Mouse (Mus musculus) MEL (cell line): ENCODE measurements at regions not wholly inside any gene's neighbourhood (a gene's known extent, or its start where the extent isn't known, plus 50 kb on each side); places are given as distances from the start of the nearest gene placed in this dataset.

ENCODE experiments used
- DNase-seq: peaks from one replicate; pipeline ENCODE4 v3.0.0; 2011; ENCODE audit warnings: low read depth, low spot score
- H3K27ac ChIP-seq: 2 replicates; pipeline ENCODE4 v1.5.1; 2012; ENCODE audit warnings: low read depth, mild to moderate bottlenecking, control low read depth, low read length, moderate library complexity; ENCODE audit not compliant: control insufficient read depth
- H3K27me3 ChIP-seq, 2 experiments: fragments of 150-350 bp in 1 of 2; sonication (generic) in 1 of 2; 2 replicates each; pipeline ENCODE4 v1.6.1; 2012; ENCODE audit warnings: low read length in 2 of 2, mild to moderate bottlenecking in 2 of 2, improper control_type of control experiment in 1 of 2, moderate library complexity in 1 of 2; ENCODE audit not compliant: insufficient read depth in 2 of 2, control insufficient read depth in 1 of 2
- H3K36me3 ChIP-seq, 2 experiments: 2 replicates each; pipeline ENCODE4 v1.6.1; 2012 to 2014; ENCODE audit warnings: low read length in 2 of 2, improper control_type of control experiment in 1 of 2, inconsistent platforms in 1 of 2, mild to moderate bottlenecking in 1 of 2; ENCODE audit not compliant: insufficient read depth in 2 of 2, control insufficient read depth in 1 of 2
- H3K4me1 ChIP-seq, 2 experiments: fragments of 150-350 bp in 1 of 2; sonication (generic) in 1 of 2; 2 replicates each; pipeline ENCODE4 v1.6.1; 2012; ENCODE audit warnings: low read length in 2 of 2, improper control_type of control experiment in 1 of 2, mild to moderate bottlenecking in 1 of 2; ENCODE audit not compliant: insufficient read depth in 2 of 2, control insufficient read depth in 1 of 2
- H3K4me3 ChIP-seq, 2 experiments: fragments of 150-350 bp in 1 of 2; sonication (generic) in 1 of 2; 2 replicates each; pipeline ENCODE4 v1.5.1; 2012; ENCODE audit warnings: low read depth in 2 of 2, low read length in 2 of 2, mild to moderate bottlenecking in 2 of 2, moderate library complexity in 2 of 2, control low read depth in 1 of 2, improper control_type of control experiment in 1 of 2; ENCODE audit not compliant: control insufficient read depth in 1 of 2, insufficient read depth in 1 of 2
- H3K79me2 ChIP-seq: 2 replicates; pipeline ENCODE4 v1.6.1; 2012; ENCODE audit warnings: mild to moderate bottlenecking, low read length, moderate library complexity; ENCODE audit not compliant: control insufficient read depth, poor library complexity, insufficient read depth
- H3K9ac ChIP-seq: 2 replicates; pipeline ENCODE4 v1.6.1; 2012; ENCODE audit warnings: low read depth, mild to moderate bottlenecking, control low read depth, low read length, moderate library complexity; ENCODE audit not compliant: control insufficient read depth, poor library complexity, severe bottlenecking
- H3K9me3 ChIP-seq: fragments of 150-350 bp; sonication (generic); replicated peaks from 2 replicates; pipeline ENCODE4 v1.6.1; 2012; ENCODE audit warnings: mild to moderate bottlenecking, low read length, improper control_type of control experiment, moderate library complexity; ENCODE audit not compliant: insufficient read depth
- BHLHE40 ChIP-seq: IDR thresholded peaks from 2 replicates; pipeline ENCODE4 v1.6.1; 2012; ENCODE audit warnings: low read depth, mild to moderate bottlenecking, inconsistent platforms, low read length, improper control_type of control experiment, borderline replicate concordance
- CHD1 ChIP-seq: IDR thresholded peaks from 2 replicates; pipeline ENCODE4 v1.6.1; 2012; ENCODE audit warnings: low read depth, mild to moderate bottlenecking, inconsistent platforms, low read length, improper control_type of control experiment
- CHD2 ChIP-seq: IDR thresholded peaks from 2 replicates; pipeline ENCODE4 v1.6.1; 2011; ENCODE audit warnings: low read length, improper control_type of control experiment
- CTCF ChIP-seq, 3 experiments: IDR thresholded peaks in 2 of 3; conservative IDR thresholded peaks in 1 of 3; 2 replicates each; pipeline ENCODE4 v1.5.1; 2011 to 2012; ENCODE audit warnings: low read length in 3 of 3, low read depth in 2 of 3, mild to moderate bottlenecking in 2 of 3, improper control_type of control experiment in 1 of 3, inconsistent platforms in 1 of 3, mixed read lengths in 1 of 3, moderate library complexity in 1 of 3; ENCODE audit not compliant: control insufficient read depth in 1 of 3, insufficient read depth in 1 of 3, poor library complexity in 1 of 3, severe bottlenecking in 1 of 3
- EP300 ChIP-seq, 2 experiments: IDR thresholded peaks; 2 replicates each; pipeline ENCODE4 v1.6.1; 2011; ENCODE audit warnings: improper control_type of control experiment in 2 of 2, low read length in 2 of 2, low read depth in 1 of 2, mild to moderate bottlenecking in 1 of 2
- GABPA ChIP-seq: IDR thresholded peaks from 2 replicates; pipeline ENCODE4 v1.6.1; 2012; ENCODE audit warnings: low read depth, mild to moderate bottlenecking, inconsistent platforms, low read length, improper control_type of control experiment, moderate library complexity
- JUND ChIP-seq: IDR thresholded peaks from 2 replicates; pipeline ENCODE4 v1.6.1; 2011; ENCODE audit warnings: low read depth, mild to moderate bottlenecking, improper control_type of control experiment, low read length
- KAT2A ChIP-seq: conservative IDR thresholded peaks from 2 replicates; pipeline ENCODE4 v1.6.1; 2012; ENCODE audit warnings: low read depth, low read length, improper control_type of control experiment, inconsistent platforms
- MAFK ChIP-seq: IDR thresholded peaks from 2 replicates; pipeline ENCODE4 v1.6.1; 2011; ENCODE audit warnings: low read depth, mild to moderate bottlenecking, low read length, improper control_type of control experiment, borderline replicate concordance
- MEF2A ChIP-seq: IDR thresholded peaks from 2 replicates; pipeline ENCODE4 v1.6.1; 2014; ENCODE audit warnings: low read depth, mild to moderate bottlenecking, inconsistent platforms, low read length, improper control_type of control experiment; ENCODE audit not compliant: poor library complexity, insufficient replicate concordance, severe bottlenecking; ENCODE audit errors: extremely low read depth
- MXI1 ChIP-seq: IDR thresholded peaks from 2 replicates; pipeline ENCODE4 v1.6.1; 2011; ENCODE audit warnings: mild to moderate bottlenecking, low read depth, low read length, improper control_type of control experiment
- NELFE ChIP-seq: IDR thresholded peaks from 2 replicates; pipeline ENCODE4 v1.6.1; 2011; ENCODE audit warnings: low read depth, low read length, improper control_type of control experiment
- RAD21 ChIP-seq: IDR thresholded peaks from 2 replicates; pipeline ENCODE4 v1.6.1; 2011; ENCODE audit warnings: mild to moderate bottlenecking, low read depth, low read length, improper control_type of control experiment
- RCOR1 ChIP-seq: IDR thresholded peaks from 2 replicates; pipeline ENCODE4 v1.6.1; 2012; ENCODE audit warnings: low read depth, mild to moderate bottlenecking, inconsistent platforms, low read length, improper control_type of control experiment
- SMC3 ChIP-seq: IDR thresholded peaks from 2 replicates; pipeline ENCODE4 v1.6.1; 2011; ENCODE audit warnings: low read depth, low read length, improper control_type of control experiment
- USF1 ChIP-seq: IDR thresholded peaks from 2 replicates; pipeline ENCODE4 v1.6.1; 2014; ENCODE audit warnings: low read depth, mild to moderate bottlenecking, inconsistent platforms, low read length, improper control_type of control experiment, moderate library complexity
- ZC3H11A ChIP-seq: IDR thresholded peaks from 2 replicates; pipeline ENCODE4 v1.6.1; 2012; ENCODE audit warnings: low read depth, mild to moderate bottlenecking, inconsistent platforms, low read length, improper control_type of control experiment
- ZMIZ1 ChIP-seq: IDR thresholded peaks from 2 replicates; pipeline ENCODE4 v1.6.1; 2012; ENCODE audit warnings: low read depth, mild to moderate bottlenecking, inconsistent platforms, low read length, improper control_type of control experiment, moderate library complexity

- no peaks in the 10 kb centered on the region for H3K9me3 ChIP-seq
Observed at GRCm38 (mm10) chr10:19471349-19472040, 115.2 kb downstream of the Olig3 start.

GRCm38 (mm10) chr10:19472066-19472465 lies 115.7 kb downstream of the Olig3 start:
- no peak overlapping the region for H3K4me3 ChIP-seq
- no peaks in the 10 kb centered on the region for H3K36me3 ChIP-seq
- H3K27me3 ChIP-seq = peaks cover 0 to 3% of the 10 kb centered on the region in 2 experiments; a peak in 1 of 4 replicates
- no peaks in the 10 kb centered on the region for H3K9me3 ChIP-seq
- H3K79me2 ChIP-seq = no peaks in the 10 kb centered on the region
- H3K27ac ChIP-seq = no peak overlapping the region
- TF ChIP-seq USF1 = no peak
- no peak for TF ChIP-seq MEF2A
- no peak for TF ChIP-seq ZMIZ1
- TF ChIP-seq RAD21 = no peak
- TF ChIP-seq GABPA = no peak
- no peak for TF ChIP-seq CTCF (IDR thresholded peaks at IDR 0.05 in 2 of 3, conservative IDR thresholded peaks at IDR 0.05 in 1 of 3; ENCODE audit: control insufficient read depth in 1 of 3, insufficient read depth in 1 of 3, low read depth in 2 of 3, low read length in 3 of 3, poor library complexity in 1 of 3, severe bottlenecking in 1 of 3)
- TF ChIP-seq EP300 (IDR thresholded peaks at IDR 0.05; ENCODE audit: low read depth in 1 of 2, low read length in 2 of 2) = no peak
- no peak for TF ChIP-seq NELFE
- TF ChIP-seq MXI1 = no peak
- TF ChIP-seq BHLHE40 = no peak
- no peak for TF ChIP-seq JUND
- TF ChIP-seq CHD2 = no peak
- no peak for TF ChIP-seq ZC3H11A
- TF ChIP-seq CHD1 = no peak
- no peak for TF ChIP-seq SMC3
- TF ChIP-seq MAFK = no peak
- TF ChIP-seq KAT2A = no peak
- TF ChIP-seq, all 39 proteins: peak for 0
- DNase-seq = no peak
- Histone ChIP-seq H3K4me1 (no peaks in the 10 kb centered on the region), H3K9ac (no peak overlapping the region)

More at GRCm38 (mm10) chr10:19471349-19472040, 115.2 kb downstream of the Olig3 start:
- H3K27me3 ChIP-seq = peaks cover 0 to 3% of the 10 kb centered on the region in 2 experiments; a peak in 1 of 4 replicates
- no peak overlapping the region for H3K27ac ChIP-seq
- no peak overlapping the region for H3K4me3 ChIP-seq
- TF ChIP-seq RCOR1 = no peak
- H3K4me1 ChIP-seq = no peaks in the 10 kb centered on the region
- H3K79me2 ChIP-seq = no peaks in the 10 kb centered on the region
- no peaks in the 10 kb centered on the region for H3K36me3 ChIP-seq
- DNase-seq = no peak
- H3K9ac ChIP-seq = no peak overlapping the region
